Mouse (Mus musculus): ENCODE measurements at regions not wholly inside any gene's neighbourhood (a gene's known extent, or its start where the extent isn't known, plus 50 kb on each side); places are given as distances from the start of the nearest gene placed in this dataset.

DNA sequence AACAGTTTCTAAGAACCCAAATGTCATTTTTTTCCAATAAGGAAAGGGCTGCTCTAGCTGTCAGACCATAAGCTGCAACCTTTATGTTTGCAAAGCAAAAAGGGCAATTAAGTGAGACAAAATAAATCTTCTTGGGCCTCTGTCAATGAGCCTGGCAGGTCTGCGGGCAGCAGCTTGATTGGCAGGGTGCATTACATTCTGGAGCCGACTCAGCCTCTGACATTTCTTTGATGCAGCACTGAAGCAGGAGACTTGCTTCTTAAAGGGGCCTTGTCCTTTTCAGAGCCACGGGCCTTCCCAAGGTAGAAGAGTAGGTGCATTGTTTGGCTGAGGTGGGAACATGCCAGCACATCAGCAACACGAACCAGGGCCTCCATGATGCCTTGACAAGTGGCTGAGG lies 190.2 kb upstream of the Kdm8 start:
- Histone ChIP-seq H3K27me3 (ENCODE audit: control insufficient read depth, insufficient read depth, low read length) (no peaks in the 10 kb centered on the region), H3K4me1 (ENCODE audit: control insufficient read depth, insufficient read depth, low read length) (no peaks in the 10 kb centered on the region), H3K36me3 (ENCODE audit: control insufficient read depth, insufficient read depth, low read length) (no peaks in the 10 kb centered on the region), H3K9me3 (ENCODE audit: control insufficient read depth, low read depth, low read length) (no peaks in the 10 kb centered on the region), H3K4me2 (replicated peaks; ENCODE audit: low read depth, low read length) (no peak overlapping the region), H3K27ac (ENCODE audit: low read length) (no peak overlapping the region), H3K9ac (replicated peaks; ENCODE audit: low read depth, low read length) (no peak overlapping the region), H3K4me3 (ENCODE audit: low read depth, low read length) (no peak overlapping the region)
- WGBS, result 34% methylated on average over 4 of the region's 4 CpGs
- ATAC-seq (ENCODE audit: insufficient number of reproducible peaks, insufficient read depth, low FRiP score, low read depth), result no peak

DNA sequence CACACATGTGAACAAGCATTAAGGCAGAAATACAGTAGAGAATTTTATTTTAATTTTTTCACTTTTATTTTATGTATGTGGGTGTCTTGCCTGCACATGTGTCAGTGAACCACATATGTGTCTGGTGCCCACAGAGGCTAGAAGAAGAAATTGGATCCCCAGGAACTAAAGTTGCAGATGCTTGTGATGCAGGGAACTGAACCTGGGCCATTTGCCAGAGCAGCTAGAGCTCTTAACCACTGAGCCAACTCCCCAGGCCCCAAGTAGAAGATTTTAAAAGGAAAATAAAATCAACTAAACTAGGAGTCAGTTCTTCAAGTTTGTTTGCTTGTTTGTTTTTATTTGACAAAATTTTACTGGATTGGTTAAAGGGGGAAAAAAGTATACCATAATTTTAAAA lies 185.5 kb upstream of the Kdm8 start:
- Histone ChIP-seq H3K27ac (ENCODE audit: low read length) (no peak overlapping the region), H3K4me1 (ENCODE audit: control insufficient read depth, insufficient read depth, low read length) (no peaks in the 10 kb centered on the region), H3K4me2 (replicated peaks; ENCODE audit: low read depth, low read length) (no peak overlapping the region), H3K9me3 (ENCODE audit: control insufficient read depth, low read depth, low read length) (no peaks in the 10 kb centered on the region), H3K9ac (replicated peaks; ENCODE audit: low read depth, low read length) (no peak overlapping the region), H3K4me3 (ENCODE audit: low read depth, low read length) (no peak overlapping the region), H3K27me3 (ENCODE audit: control insufficient read depth, insufficient read depth, low read length) (no peaks in the 10 kb centered on the region), H3K36me3 (ENCODE audit: control insufficient read depth, insufficient read depth, low read length) (no peaks in the 10 kb centered on the region)
- ATAC-seq (ENCODE audit: insufficient number of reproducible peaks, insufficient read depth, low FRiP score, low read depth), result no peak

DNA sequence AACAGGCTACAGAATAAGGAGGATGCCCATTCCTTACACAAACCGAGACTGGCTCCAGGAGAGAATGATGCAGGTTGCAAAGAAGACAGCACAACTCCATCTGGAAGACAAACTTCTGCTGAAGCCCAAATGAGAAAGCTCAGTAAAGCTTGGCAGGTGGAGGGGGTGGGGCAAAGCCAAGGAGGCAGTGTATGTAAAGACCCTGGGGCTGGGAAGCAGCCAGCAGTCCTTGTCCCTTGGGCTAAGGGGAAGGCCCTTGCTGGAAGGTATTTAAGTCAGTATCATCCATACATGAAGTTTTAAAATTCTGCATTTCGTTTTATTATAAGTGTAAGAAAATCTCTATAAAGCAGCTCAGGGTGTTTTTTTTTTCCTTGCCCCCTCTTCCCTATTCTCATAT lies 182.3 kb upstream of the Kdm8 start:
- 88% methylated on average over 2 of the region's 2 CpGs for WGBS

DNA sequence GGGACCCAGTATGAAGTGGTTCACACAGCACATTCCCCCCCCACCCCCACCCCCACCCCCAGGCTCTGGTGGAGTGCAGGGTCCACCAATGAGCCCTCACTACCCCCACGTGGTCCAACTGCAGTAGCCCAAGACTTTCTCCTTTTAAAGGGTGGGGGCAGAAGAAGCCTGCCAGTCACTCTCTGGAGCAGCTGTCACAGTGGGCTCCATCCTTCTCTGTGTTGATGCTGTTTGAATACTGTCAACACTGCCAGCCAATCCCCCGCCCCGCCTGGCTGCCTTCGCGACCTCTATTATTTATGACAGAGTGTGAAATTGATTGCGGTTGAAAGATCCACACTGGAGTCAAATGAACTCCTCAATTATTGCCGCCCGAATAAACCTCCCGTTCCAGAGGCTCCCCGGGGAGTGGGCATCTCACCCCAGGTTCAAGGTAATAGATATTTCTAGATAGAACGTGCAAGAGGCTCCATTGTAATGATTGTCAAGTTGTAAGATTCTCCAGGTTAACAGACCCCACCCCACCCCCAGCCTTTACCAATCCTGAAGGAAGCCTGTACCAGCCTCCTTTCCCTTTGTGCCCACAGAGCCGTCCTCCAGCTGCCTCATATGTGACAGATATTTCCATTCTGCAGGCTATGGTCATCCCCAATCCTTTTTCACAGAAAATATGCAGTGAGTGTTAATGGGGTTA lies 181.7 kb upstream of the Kdm8 start:
- Histone ChIP-seq H3K4me1 (ENCODE audit: control insufficient read depth, insufficient read depth, low read length) (no peaks in the 10 kb centered on the region), H3K9me3 (ENCODE audit: control insufficient read depth, low read depth, low read length) (no peaks in the 10 kb centered on the region), H3K9ac (replicated peaks; ENCODE audit: low read depth, low read length) (no peak overlapping the region), H3K27me3 (ENCODE audit: control insufficient read depth, insufficient read depth, low read length) (no peaks in the 10 kb centered on the region), H3K27ac (ENCODE audit: low read length) (no peak overlapping the region), H3K36me3 (ENCODE audit: control insufficient read depth, insufficient read depth, low read length) (no peaks in the 10 kb centered on the region), H3K4me2 (replicated peaks; ENCODE audit: low read depth, low read length) (no peak overlapping the region), H3K4me3 (ENCODE audit: low read depth, low read length) (no peak overlapping the region)
- ATAC-seq (ENCODE audit: insufficient number of reproducible peaks, insufficient read depth, low FRiP score, low read depth), result no peak
- 59% methylated on average over 12 of the region's 12 CpGs for WGBS

More for the DNA sequence above, 182.3 kb upstream of the Kdm8 start:
- Histone ChIP-seq H3K9me3 (ENCODE audit: control insufficient read depth, low read depth, low read length) (no peaks in the 10 kb centered on the region), H3K4me2 (replicated peaks; ENCODE audit: low read depth, low read length) (no peak overlapping the region), H3K9ac (replicated peaks; ENCODE audit: low read depth, low read length) (no peak overlapping the region), H3K27ac (ENCODE audit: low read length) (no peak overlapping the region), H3K36me3 (ENCODE audit: control insufficient read depth, insufficient read depth, low read length) (no peaks in the 10 kb centered on the region), H3K4me1 (ENCODE audit: control insufficient read depth, insufficient read depth, low read length) (no peaks in the 10 kb centered on the region), H3K27me3 (ENCODE audit: control insufficient read depth, insufficient read depth, low read length) (no peaks in the 10 kb centered on the region), H3K4me3 (ENCODE audit: low read depth, low read length) (no peak overlapping the region)
- no peak for ATAC-seq (ENCODE audit: insufficient number of reproducible peaks, insufficient read depth, low FRiP score, low read depth)

DNA sequence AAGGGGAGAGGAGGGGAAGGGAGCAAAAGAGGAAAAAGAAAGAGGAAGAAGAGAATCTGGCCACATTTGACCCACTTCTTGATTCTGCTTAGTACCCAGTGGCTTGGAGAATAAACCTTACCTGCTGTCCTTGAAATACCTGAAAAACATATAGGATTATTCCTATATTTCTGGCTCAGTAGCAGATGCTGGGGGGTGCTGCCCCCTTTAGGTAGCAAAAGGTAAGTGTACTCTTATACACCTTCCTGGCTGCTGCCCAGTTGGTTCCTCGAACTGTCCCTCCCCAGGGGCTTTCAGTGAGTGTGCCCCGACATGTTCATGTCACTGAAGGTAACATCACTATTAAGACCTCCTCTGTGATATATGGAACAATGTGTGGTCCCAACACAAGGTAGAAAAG lies 180.7 kb upstream of the Kdm8 start:
- Histone ChIP-seq H3K9ac (replicated peaks; ENCODE audit: low read depth, low read length) (no peak overlapping the region), H3K4me3 (ENCODE audit: low read depth, low read length) (no peak overlapping the region), H3K27ac (ENCODE audit: low read length) (no peak overlapping the region), H3K4me2 (replicated peaks; ENCODE audit: low read depth, low read length) (no peak overlapping the region), H3K36me3 (ENCODE audit: control insufficient read depth, insufficient read depth, low read length) (no peaks in the 10 kb centered on the region), H3K27me3 (ENCODE audit: control insufficient read depth, insufficient read depth, low read length) (no peaks in the 10 kb centered on the region), H3K4me1 (ENCODE audit: control insufficient read depth, insufficient read depth, low read length) (no peaks in the 10 kb centered on the region), H3K9me3 (ENCODE audit: control insufficient read depth, low read depth, low read length) (no peaks in the 10 kb centered on the region)
- 70% methylated on average over 2 of the region's 2 CpGs for WGBS
- no peak for ATAC-seq (ENCODE audit: insufficient number of reproducible peaks, insufficient read depth, low FRiP score, low read depth)

DNA sequence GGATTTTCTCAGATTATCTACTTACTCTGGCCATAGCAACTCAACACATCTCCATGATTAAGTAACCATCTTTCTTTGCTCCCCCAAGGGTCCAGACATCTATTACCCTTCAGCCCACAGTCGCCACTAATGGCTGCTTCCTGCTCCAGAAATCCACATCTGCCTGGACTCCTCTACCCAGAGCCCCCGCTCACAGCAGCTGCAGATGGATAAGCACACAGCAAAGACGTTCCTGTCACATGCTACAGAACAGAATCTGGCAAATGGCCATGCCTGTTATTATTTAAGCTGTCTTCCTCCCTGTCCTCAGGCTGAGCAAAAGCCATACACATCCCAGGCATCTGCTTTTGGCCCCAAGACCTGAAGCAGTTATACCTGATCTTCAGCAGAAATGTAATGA lies 173.8 kb upstream of the Kdm8 start:
- Histone ChIP-seq H3K36me3 (ENCODE audit: control insufficient read depth, insufficient read depth, low read length) (no peaks in the 10 kb centered on the region), H3K27ac (ENCODE audit: low read length) (no peak overlapping the region), H3K4me2 (replicated peaks; ENCODE audit: low read depth, low read length) (no peak overlapping the region), H3K9me3 (ENCODE audit: control insufficient read depth, low read depth, low read length) (no peaks in the 10 kb centered on the region), H3K9ac (replicated peaks; ENCODE audit: low read depth, low read length) (no peak overlapping the region), H3K4me1 (ENCODE audit: control insufficient read depth, insufficient read depth, low read length) (no peaks in the 10 kb centered on the region), H3K27me3 (ENCODE audit: control insufficient read depth, insufficient read depth, low read length) (no peaks in the 10 kb centered on the region), H3K4me3 (ENCODE audit: low read depth, low read length) (no peak overlapping the region)
- 34% methylated on average over 3 of the region's 3 CpGs for WGBS
- ATAC-seq (ENCODE audit: insufficient number of reproducible peaks, insufficient read depth, low FRiP score, low read depth), result peak; percentile 63; the same call in 1 of the 2 replicates

DNA sequence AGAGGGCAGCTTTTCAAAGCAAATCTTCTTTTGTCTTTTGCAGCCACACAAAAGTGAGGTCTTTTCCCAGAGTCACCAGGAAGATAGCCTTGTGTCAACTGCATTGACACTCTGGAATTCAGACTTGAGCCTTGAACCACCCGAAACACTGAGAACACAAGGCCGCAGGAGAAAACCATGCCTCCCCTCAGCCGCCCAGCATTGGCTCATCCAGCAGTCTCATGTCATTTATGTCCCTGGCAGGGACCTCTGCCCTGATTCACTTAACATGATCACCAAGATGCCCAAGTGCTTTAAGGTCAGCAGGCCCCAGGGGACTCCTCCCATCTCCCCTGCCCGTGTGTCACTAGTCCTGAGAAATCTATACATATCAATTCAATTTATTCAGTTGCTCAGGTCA lies 173.1 kb upstream of the Kdm8 start:
- no peak overlapping the region for H3K4me3 ChIP-seq (ENCODE audit: low read depth, low read length)
- H3K4me2 ChIP-seq (replicated peaks; ENCODE audit: low read depth, low read length), result no peak overlapping the region
- no peaks in the 10 kb centered on the region for H3K36me3 ChIP-seq (ENCODE audit: control insufficient read depth, insufficient read depth, low read length)
- H3K27ac ChIP-seq (ENCODE audit: low read length), result no peak overlapping the region
- WGBS, result 76% methylated on average over 4 of the region's 4 CpGs
- H3K9me3 ChIP-seq (ENCODE audit: control insufficient read depth, low read depth, low read length), result no peaks in the 10 kb centered on the region
- H3K27me3 ChIP-seq (ENCODE audit: control insufficient read depth, insufficient read depth, low read length), result no peaks in the 10 kb centered on the region
- no peak overlapping the region for H3K9ac ChIP-seq (replicated peaks; ENCODE audit: low read depth, low read length)
- no peak for ATAC-seq (ENCODE audit: insufficient number of reproducible peaks, insufficient read depth, low FRiP score, low read depth)
- no peaks in the 10 kb centered on the region for H3K4me1 ChIP-seq (ENCODE audit: control insufficient read depth, insufficient read depth, low read length)

DNA sequence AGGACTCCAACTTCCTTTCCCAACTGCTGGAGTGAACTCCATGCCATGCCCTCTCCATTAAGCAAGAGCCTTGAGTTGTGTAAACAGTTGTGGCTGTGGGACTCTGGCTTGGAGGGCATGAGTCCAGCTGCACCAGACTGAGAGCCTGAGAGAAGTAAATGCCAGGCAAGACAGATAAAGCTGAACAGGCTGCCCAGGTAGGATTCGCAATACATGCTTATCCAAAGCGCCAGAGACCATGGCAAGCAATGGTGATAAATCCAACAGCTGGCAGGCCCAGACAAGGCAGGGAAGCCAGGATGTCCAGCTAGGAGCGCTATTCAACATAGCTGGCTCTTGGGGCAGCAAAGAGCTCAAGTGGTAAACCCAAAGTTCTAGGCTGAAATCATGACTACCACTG lies 163.1 kb upstream of the Kdm8 start:
- Histone ChIP-seq H3K27me3 (ENCODE audit: control insufficient read depth, insufficient read depth, low read length) (no peaks in the 10 kb centered on the region), H3K4me2 (replicated peaks; ENCODE audit: low read depth, low read length) (no peak overlapping the region), H3K36me3 (ENCODE audit: control insufficient read depth, insufficient read depth, low read length) (no peaks in the 10 kb centered on the region), H3K27ac (ENCODE audit: low read length) (no peak overlapping the region), H3K4me1 (ENCODE audit: control insufficient read depth, insufficient read depth, low read length) (no peaks in the 10 kb centered on the region), H3K9me3 (ENCODE audit: control insufficient read depth, low read depth, low read length) (no peaks in the 10 kb centered on the region), H3K4me3 (ENCODE audit: low read depth, low read length) (no peak overlapping the region), H3K9ac (replicated peaks; ENCODE audit: low read depth, low read length) (no peak overlapping the region)
- WGBS, result 66% methylated on average over 3 of the region's 3 CpGs
- no peak for ATAC-seq (ENCODE audit: insufficient number of reproducible peaks, insufficient read depth, low FRiP score, low read depth)

DNA sequence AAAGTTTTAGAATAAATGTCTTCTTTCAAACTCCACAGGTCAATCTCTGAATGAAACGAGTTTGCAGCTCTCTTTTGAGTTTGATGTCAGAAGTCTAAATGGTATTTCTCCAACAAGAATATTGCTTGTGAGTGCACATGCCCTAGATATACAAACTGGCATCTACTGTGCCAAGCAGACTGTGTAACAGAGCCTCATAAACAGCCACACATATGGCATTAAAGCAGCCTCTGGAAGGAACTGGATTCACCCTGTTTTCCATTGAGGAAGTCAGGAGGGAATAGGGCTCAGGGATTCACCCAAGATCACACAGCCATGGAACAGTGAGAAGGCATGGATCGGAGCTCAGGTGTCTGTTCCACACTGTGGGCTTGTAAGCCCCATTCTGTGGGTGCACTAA lies 149.2 kb upstream of the Kdm8 start:
- H3K4me3 ChIP-seq (ENCODE audit: low read depth, low read length), result no peak overlapping the region
- H3K27ac ChIP-seq (ENCODE audit: low read length), result no peak overlapping the region
- no peak overlapping the region for H3K9ac ChIP-seq (replicated peaks; ENCODE audit: low read depth, low read length)
- no peaks in the 10 kb centered on the region for H3K27me3 ChIP-seq (ENCODE audit: control insufficient read depth, insufficient read depth, low read length)
- H3K4me1 ChIP-seq (ENCODE audit: control insufficient read depth, insufficient read depth, low read length), result no peaks in the 10 kb centered on the region
- no peaks in the 10 kb centered on the region for H3K9me3 ChIP-seq (ENCODE audit: control insufficient read depth, low read depth, low read length)
- no peaks in the 10 kb centered on the region for H3K36me3 ChIP-seq (ENCODE audit: control insufficient read depth, insufficient read depth, low read length)
- no peak for ATAC-seq (ENCODE audit: insufficient number of reproducible peaks, insufficient read depth, low FRiP score, low read depth)
- WGBS, result 68% methylated on average over 2 of the region's 2 CpGs
- no peak overlapping the region for H3K4me2 ChIP-seq (replicated peaks; ENCODE audit: low read depth, low read length)

All from stomach, embryonic 14.5 days (tissue).